Mouse (Mus musculus): ENCODE data around the gene Phkg1. TPM values are rescaled to one million over a fixed set of nuclear protein-coding genes. Genes with fewer than 3 reads are reported as not detected.
"Not testable (repeated sequence)": the region's sequence is repeated elsewhere in the genome, so short reads cannot be mapped to it uniquely, and the experiment has no call there.

Phkg1 gene
- total and polyA plus RNA-seq, 3 experiments, result 0.33 TPM; not detected in 2

GRCm38 (mm10) chr5:129921972-129922371, 23.6 kb upstream of the Phkg1 start:
- no peaks in the 10 kb centered on the region for H3K36me3 ChIP-seq (replicated peaks)
- TF ChIP-seq CTCF (IDR thresholded peaks at IDR 0.05; ENCODE audit: low read depth, low read length) (no peak), GATA1 (IDR thresholded peaks at IDR 0.05; ENCODE audit: borderline replicate concordance, low read length) (no peak), GATA2 (IDR thresholded peaks at IDR 0.05; ENCODE audit: borderline replicate concordance, low read depth, low read length) (no peak), TAL1 (conservative IDR thresholded peaks at IDR 0.05; ENCODE audit: low read depth, low read length) (no peak), POLR2AphosphoS5 (IDR thresholded peaks at IDR 0.05; ENCODE audit: insufficient replicate concordance, low read depth, low read length) (no peak)
- peaks cover 23% of the 10 kb centered on the region for H3K4me1 ChIP-seq (ENCODE audit: insufficient read depth, low read depth, low read length)
- no peak overlapping the region for H3K4me3 ChIP-seq (ENCODE audit: low read depth, low read length)
- ATAC-seq (ENCODE audit: extremely low read depth, insufficient number of reproducible peaks, low FRiP score, poor library complexity, severe bottlenecking) (no peak), DNase-seq (ENCODE audit: low spot score) (no peak)
- no peaks in the 10 kb centered on the region for H3K9me3 ChIP-seq (replicated peaks)
- H3K27me3 ChIP-seq (ENCODE audit: insufficient read depth, low read length), result no peaks in the 10 kb centered on the region

GRCm38 (mm10) chr5:129919320-129919719, 21.0 kb upstream of the Phkg1 start:
- H3K27me3 ChIP-seq (ENCODE audit: insufficient read depth, low read length), result no peaks in the 10 kb centered on the region
- DNase-seq (ENCODE audit: low spot score) (no peak), ATAC-seq (ENCODE audit: extremely low read depth, insufficient number of reproducible peaks, low FRiP score, poor library complexity, severe bottlenecking) (no peak)
- H3K9me3 ChIP-seq (replicated peaks), result no peaks in the 10 kb centered on the region
- no peaks in the 10 kb centered on the region for H3K36me3 ChIP-seq (replicated peaks)
- no peak for TF ChIP-seq POLR2AphosphoS5 (IDR thresholded peaks at IDR 0.05; ENCODE audit: insufficient replicate concordance, low read depth, low read length)
- TF ChIP-seq GATA2 (IDR thresholded peaks at IDR 0.05; ENCODE audit: borderline replicate concordance, low read depth, low read length), result no peak
- TF ChIP-seq CTCF (IDR thresholded peaks at IDR 0.05; ENCODE audit: low read depth, low read length), result no peak
- TF ChIP-seq TAL1 (conservative IDR thresholded peaks at IDR 0.05; ENCODE audit: low read depth, low read length), result no peak
- no peak for TF ChIP-seq GATA1 (IDR thresholded peaks at IDR 0.05; ENCODE audit: borderline replicate concordance, low read length)
- H3K4me1 ChIP-seq (ENCODE audit: insufficient read depth, low read depth, low read length), result peaks cover 26% of the 10 kb centered on the region
- H3K4me3 ChIP-seq (ENCODE audit: low read depth, low read length), result no peak overlapping the region; the same call in 1 of the 2 replicates

- no peaks in the 10 kb centered on the region for H3K36me3 ChIP-seq (replicated peaks)
- ATAC-seq (ENCODE audit: extremely low read depth, insufficient number of reproducible peaks, low FRiP score, poor library complexity, severe bottlenecking) (0 out of 2 replicates have a peak, but pooled peaks have one; percentile 51), DNase-seq (ENCODE audit: low spot score) (no peak)
- TF ChIP-seq GATA2 (IDR thresholded peaks at IDR 0.05; ENCODE audit: borderline replicate concordance, low read depth, low read length) (no peak), POLR2AphosphoS5 (IDR thresholded peaks at IDR 0.05; ENCODE audit: insufficient replicate concordance, low read depth, low read length) (no peak), CTCF (IDR thresholded peaks at IDR 0.05; ENCODE audit: low read depth, low read length) (no peak), TAL1 (conservative IDR thresholded peaks at IDR 0.05; ENCODE audit: low read depth, low read length) (no peak), GATA1 (IDR thresholded peaks at IDR 0.05; ENCODE audit: borderline replicate concordance, low read length) (no peak)
- peak overlapping the region; percentile 33; the same call in 1 of the 2 replicates for H3K4me3 ChIP-seq (ENCODE audit: low read depth, low read length)
- no peaks in the 10 kb centered on the region for H3K27me3 ChIP-seq (ENCODE audit: insufficient read depth, low read length)
- no peaks in the 10 kb centered on the region for H3K9me3 ChIP-seq (replicated peaks)
- H3K4me1 ChIP-seq (ENCODE audit: insufficient read depth, low read depth, low read length), result peaks cover 32% of the 10 kb centered on the region
These were observed 20.4 kb upstream of the Phkg1 start for GRCm38 (mm10) chr5:129918752-129919151.

GRCm38 (mm10) chr5:129918065-129918651, 19.8 kb upstream of the Phkg1 start:
- ATAC-seq (ENCODE audit: extremely low read depth, insufficient number of reproducible peaks, low FRiP score, poor library complexity, severe bottlenecking) (peak; percentile 64), DNase-seq (ENCODE audit: low spot score) (peak; percentile 11)

GRCm38 (mm10) chr5:129915491-129915890, 17.1 kb upstream of the Phkg1 start:
- not testable (repeated sequence) for ATAC-seq (ENCODE audit: extremely low read depth, insufficient number of reproducible peaks, low FRiP score, poor library complexity, severe bottlenecking); H3K9me3 ChIP-seq (replicated peaks); H3K27me3 ChIP-seq (ENCODE audit: insufficient read depth, low read length); H3K4me3 ChIP-seq (ENCODE audit: low read depth, low read length); DNase-seq (ENCODE audit: low spot score); H3K36me3 ChIP-seq (replicated peaks)
- peaks cover 33% of the 10 kb centered on the region for H3K4me1 ChIP-seq (ENCODE audit: insufficient read depth, low read depth, low read length)

More at GRCm38 (mm10) chr5:129918065-129918651, 19.8 kb upstream of the Phkg1 start:
- Histone ChIP-seq H3K9me3 (replicated peaks) (no peaks in the 10 kb centered on the region), H3K4me3 (ENCODE audit: low read depth, low read length) (peak overlapping the region; percentile 33; the same call in 1 of the 2 replicates), H3K4me1 (ENCODE audit: insufficient read depth, low read depth, low read length) (peaks cover 33% of the 10 kb centered on the region), H3K27me3 (ENCODE audit: insufficient read depth, low read length) (no peaks in the 10 kb centered on the region), H3K36me3 (replicated peaks) (no peaks in the 10 kb centered on the region)
- no peak for TF ChIP-seq POLR2AphosphoS5 (IDR thresholded peaks at IDR 0.05; ENCODE audit: insufficient replicate concordance, low read depth, low read length)
- TF ChIP-seq GATA2 (IDR thresholded peaks at IDR 0.05; ENCODE audit: borderline replicate concordance, low read depth, low read length), result no peak
- TF ChIP-seq CTCF (IDR thresholded peaks at IDR 0.05; ENCODE audit: low read depth, low read length), result no peak
- TF ChIP-seq GATA1 (IDR thresholded peaks at IDR 0.05; ENCODE audit: borderline replicate concordance, low read length), result no peak
- TF ChIP-seq TAL1 (conservative IDR thresholded peaks at IDR 0.05; ENCODE audit: low read depth, low read length), result no peak

GRCm38 (mm10) chr5:129914024-129914423, 15.7 kb upstream of the Phkg1 start:
- Histone ChIP-seq H3K36me3 (replicated peaks) (no peaks in the 10 kb centered on the region), H3K4me1 (ENCODE audit: insufficient read depth, low read depth, low read length) (peaks cover 37% of the 10 kb centered on the region), H3K9me3 (replicated peaks) (no peaks in the 10 kb centered on the region), H3K4me3 (ENCODE audit: low read depth, low read length) (no peak overlapping the region), H3K27me3 (ENCODE audit: insufficient read depth, low read length) (no peaks in the 10 kb centered on the region)
- no peak for DNase-seq (ENCODE audit: low spot score)
- TF ChIP-seq CTCF (IDR thresholded peaks at IDR 0.05; ENCODE audit: low read depth, low read length) (peak; percentile 73), POLR2AphosphoS5 (IDR thresholded peaks at IDR 0.05; ENCODE audit: insufficient replicate concordance, low read depth, low read length) (no peak)
- no peak for ATAC-seq (ENCODE audit: extremely low read depth, insufficient number of reproducible peaks, low FRiP score, poor library complexity, severe bottlenecking)

GRCm38 (mm10) chr5:129909591-129909990, 11.2 kb upstream of the Phkg1 start:
- Histone ChIP-seq H3K4me1 (ENCODE audit: insufficient read depth, low read depth, low read length) (peaks cover 45% of the 10 kb centered on the region), H3K36me3 (replicated peaks) (no peaks in the 10 kb centered on the region), H3K27me3 (ENCODE audit: insufficient read depth, low read length) (no peaks in the 10 kb centered on the region), H3K9me3 (replicated peaks) (no peaks in the 10 kb centered on the region), H3K4me3 (ENCODE audit: low read depth, low read length) (no peak overlapping the region)
- ATAC-seq (ENCODE audit: extremely low read depth, insufficient number of reproducible peaks, low FRiP score, poor library complexity, severe bottlenecking), result no peak
- TF ChIP-seq TAL1 (conservative IDR thresholded peaks at IDR 0.05; ENCODE audit: low read depth, low read length) (no peak), POLR2AphosphoS5 (IDR thresholded peaks at IDR 0.05; ENCODE audit: insufficient replicate concordance, low read depth, low read length) (no peak), GATA1 (IDR thresholded peaks at IDR 0.05; ENCODE audit: borderline replicate concordance, low read length) (no peak), GATA2 (IDR thresholded peaks at IDR 0.05; ENCODE audit: borderline replicate concordance, low read depth, low read length) (no peak), CTCF (IDR thresholded peaks at IDR 0.05; ENCODE audit: low read depth, low read length) (no peak)
- no peak for DNase-seq (ENCODE audit: low spot score)

All from G1E (cell line).